Mouse (Mus musculus): ENCODE measurements around the gene Mtus2.
A peak's percentile ranks its signal among the peaks of the same experiment; 100 is the strongest.

Mtus2 gene

DNA sequence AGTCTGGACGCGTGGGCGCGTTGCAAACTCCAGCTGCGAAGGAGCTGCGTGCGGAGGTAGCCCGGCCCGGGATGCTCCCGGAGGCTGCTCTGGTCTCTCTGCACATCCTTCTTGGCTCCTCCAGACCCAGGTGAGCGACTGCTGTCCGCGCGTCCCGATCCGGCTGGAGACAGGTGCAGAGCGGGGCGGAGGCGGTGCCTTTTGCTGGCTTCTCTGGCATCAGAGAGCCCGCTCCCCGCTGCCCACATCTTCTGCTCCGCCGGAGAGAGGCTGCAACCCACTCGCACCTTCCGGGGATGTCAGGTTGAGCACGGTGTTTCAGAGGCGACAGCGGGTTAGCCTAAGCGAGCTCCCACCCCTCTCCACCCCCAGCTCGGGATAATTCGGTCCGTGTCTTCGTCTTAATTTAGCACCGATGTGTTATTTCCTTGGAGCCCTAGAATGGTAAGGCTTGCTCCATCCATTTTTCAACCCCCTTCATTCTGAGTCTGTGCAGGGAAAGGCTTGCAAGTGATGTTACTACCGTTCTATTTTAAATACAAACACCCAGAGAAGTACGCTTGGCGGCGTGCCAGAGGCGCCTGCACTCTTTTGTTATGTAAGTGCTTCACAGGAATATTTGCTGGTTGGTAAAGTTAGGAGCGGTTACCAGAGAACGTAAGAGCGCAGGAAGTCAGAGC lies 612 bp downstream of the Mtus2 start:
- no peak for DNase-seq (ENCODE audit: extremely low spot score)

DNA sequence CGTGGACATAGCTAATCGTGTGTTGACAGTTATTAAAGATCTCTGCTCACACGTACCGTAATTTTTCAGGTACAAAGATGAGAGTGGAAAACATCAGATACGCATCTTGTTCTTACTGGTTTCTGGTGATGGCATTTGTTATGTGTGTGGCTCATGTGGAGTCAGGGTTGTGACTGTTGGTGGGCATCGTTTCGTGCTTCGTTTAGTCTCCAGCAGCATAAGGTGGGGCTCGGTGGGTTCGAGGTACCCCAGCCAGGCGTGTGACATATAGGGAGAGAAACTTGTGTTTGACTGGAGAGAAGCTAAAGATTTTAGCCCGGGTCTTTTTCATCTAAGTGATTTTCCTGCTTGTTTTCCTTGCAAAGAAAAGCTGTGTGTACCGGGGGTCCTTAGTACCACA lies 1.4 kb downstream of the Mtus2 start:
- no peak for DNase-seq (ENCODE audit: extremely low spot score)

DNA sequence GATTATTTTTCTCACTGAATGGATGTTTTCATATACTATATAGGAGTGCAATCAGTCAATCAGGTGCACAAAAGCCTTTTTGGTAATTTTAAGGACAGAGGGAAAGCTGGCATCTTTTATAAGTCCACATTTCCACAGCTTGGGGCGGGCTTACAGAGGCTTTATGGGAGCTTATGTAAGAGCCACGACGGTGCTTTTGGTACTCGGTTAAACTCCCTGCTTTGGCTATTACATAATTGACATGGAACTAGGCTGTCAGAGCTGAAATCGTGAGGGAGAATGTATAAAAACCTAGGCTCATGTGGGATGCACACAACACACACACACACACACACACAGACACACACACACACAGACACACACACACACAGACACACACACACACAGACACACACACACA lies 2.0 kb downstream of the Mtus2 start:
- DNase-seq (ENCODE audit: extremely low spot score), result no peak

DNA sequence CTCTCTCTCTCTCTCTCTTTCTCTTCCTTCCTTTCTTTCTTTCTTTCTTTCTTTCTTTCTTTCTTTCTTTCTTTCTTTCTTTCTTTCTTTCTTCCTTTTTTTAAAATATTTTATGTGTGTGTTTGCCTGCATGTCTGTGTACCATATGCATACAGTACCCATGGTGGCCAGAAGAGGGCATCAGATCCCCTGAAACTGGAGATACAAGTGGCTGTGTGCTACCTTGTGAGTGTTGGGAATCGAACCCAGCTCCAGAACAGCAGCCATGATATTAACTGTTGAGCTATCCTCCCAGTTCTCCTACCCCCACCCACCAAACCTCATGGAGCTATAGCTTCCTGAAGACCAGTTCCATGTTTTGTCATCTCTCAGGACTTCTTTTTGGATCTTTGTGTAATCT lies 3.7 kb downstream of the Mtus2 start:
- DNase-seq (ENCODE audit: extremely low spot score), result no peak

DNA sequence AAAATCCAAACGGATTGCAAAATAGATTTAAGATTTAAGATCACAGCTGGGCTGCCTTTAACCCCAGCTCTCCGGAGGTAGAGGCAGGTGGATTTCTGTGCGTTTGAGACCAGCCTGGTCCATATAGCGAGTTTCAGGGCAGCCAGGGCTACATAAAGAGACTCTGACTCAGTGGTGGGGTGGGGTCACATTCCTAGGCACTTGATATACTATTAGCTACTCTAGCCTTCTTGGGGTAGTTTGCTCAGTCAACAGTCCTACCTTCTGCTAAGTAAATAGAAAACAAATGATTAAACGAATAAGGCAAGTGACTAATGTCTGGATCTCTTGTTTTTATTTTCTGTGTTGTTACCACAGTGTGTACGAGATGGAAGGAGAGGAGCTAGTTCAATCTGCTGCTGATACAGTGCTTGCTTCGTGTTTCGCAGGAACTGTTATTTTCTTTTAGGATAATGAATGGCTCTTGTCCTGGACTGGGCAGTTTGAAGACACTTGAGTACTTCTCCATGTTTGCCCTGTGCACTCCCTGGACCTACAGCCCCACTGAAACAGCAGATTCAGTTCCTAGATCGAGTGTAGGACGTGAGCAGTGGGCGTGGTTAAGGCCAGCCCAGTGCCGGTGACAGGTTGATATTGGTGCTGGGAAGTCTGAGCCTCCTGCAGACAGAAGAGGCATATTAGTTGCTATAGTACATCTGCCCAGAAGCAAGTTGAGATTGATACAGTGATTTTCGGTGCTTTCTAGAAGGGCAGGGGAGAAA lies 6.9 kb downstream of the Mtus2 start:
- no peak for DNase-seq (ENCODE audit: extremely low spot score)

DNA sequence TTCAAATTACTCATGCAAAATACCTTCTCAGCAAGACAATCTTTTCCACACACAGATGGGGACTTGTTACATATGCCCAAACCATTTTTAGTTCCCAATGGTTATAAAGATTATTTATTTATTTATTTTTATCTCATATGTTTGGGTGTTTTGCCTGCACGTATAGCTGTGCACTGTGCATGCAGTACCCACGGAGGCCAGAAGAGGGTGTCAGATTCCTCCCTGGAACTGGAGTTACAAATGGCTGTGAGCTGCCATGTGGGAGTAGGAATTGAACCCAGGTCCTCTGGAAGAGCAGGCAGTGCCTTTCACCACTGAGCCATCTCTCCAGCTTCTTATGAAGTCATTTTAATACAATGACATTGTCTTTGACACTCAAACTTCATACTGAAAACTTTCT lies 7.7 kb downstream of the Mtus2 start:
- no peak for DNase-seq (ENCODE audit: extremely low spot score)

DNA sequence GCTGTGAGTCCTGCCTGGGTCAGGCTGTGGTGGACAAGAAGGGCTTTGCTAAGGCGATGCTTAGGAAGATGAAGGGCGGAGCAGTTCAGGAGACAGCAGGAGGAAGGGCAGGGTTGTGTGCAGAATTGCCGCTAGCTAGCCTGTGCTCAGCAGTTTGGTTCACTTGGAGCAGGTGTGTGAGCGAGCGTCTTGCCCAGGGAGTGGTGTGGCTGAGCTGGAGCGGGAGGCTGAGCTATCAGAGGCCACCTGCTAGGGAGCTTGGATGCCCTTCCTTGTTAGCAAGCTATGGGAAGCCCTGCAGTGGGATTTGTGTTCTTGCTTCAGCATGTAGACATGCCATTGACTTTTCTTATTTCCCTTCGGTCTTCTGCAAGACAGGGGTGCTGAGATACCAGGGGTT lies 9.5 kb downstream of the Mtus2 start:
- no peak for DNase-seq (ENCODE audit: extremely low spot score)

DNA sequence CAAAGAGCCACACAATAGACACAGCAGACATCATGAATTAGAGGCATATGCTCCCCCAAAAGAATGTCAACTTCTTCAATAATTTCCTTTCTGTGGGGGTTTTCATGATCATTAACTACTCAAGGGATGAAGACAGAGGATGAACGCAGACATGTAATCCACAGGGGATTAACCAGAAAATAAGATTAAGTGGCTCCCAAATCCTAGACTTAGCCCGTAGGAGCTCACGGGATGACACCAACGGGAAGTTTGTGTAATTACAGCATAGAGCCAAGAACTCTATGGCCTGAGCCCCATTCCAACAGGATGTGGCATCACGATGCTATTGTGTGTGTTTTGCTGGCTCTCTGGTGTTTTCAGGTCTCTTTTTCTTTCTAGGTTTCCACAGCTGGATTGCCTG lies 12.4 kb downstream of the Mtus2 start:
- DNase-seq (ENCODE audit: extremely low spot score), result no peak

DNA sequence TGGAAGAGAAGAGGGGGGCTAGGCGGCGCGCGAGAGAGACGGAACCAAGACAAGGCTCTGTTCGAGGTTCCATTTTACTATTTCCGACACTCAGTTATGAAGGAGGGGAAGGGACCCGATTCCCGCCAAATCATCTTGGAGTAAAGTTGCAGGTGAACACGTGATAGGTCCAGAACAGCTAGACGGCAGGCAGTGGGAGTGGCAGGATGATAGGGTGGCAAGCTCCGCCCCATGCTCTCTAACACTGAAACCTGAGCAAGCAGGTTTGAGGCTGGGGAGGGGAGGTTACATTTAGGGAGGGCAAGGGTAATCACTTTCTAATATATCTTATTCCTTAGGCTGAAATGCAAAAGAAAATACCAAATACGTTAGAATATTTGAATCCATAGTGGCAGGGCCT lies 18.9 kb downstream of the Mtus2 start:
- no peak for DNase-seq (ENCODE audit: extremely low spot score)

DNA sequence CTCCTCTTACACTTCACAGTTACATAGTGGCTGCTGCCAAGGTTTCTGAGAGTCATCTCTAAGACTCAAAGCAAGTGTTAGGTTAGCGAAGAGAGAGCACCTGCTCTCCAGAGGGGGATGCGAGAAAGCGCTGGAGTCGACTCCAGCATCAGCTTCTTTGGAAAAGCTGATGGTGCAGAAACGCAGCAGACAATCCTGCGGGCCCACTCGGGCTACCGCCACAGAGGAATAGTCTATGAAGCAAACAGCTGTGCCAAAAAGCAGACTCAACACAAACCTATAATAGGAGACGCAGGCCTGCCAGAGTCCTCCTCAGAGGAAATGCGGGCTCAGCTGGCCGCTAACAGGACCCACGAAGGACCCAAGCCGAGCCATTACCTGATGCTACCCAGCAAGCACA lies 23.5 kb downstream of the Mtus2 start:
- DNase-seq (ENCODE audit: extremely low spot score), result no peak

DNA sequence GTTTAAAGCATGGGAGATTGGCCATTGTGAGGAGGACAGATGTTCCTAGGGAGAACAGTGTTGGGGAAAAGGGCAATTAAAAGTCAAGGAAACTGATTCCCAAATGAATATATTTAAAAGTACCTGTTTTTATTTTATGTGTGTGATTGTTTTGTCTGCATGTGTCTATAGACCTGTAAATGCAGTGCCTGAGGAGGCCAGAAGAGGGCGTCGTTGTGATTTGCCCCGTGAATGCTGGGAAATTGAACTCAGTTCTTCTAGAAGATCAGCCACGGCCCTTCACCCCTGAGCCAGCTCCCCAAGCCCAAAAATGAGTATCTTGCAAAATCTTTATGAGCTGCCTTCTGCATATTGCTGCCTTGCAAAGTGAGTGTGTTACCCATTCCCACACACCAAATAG lies 33.2 kb downstream of the Mtus2 start:
- DNase-seq (ENCODE audit: extremely low spot score), result no peak

DNA sequence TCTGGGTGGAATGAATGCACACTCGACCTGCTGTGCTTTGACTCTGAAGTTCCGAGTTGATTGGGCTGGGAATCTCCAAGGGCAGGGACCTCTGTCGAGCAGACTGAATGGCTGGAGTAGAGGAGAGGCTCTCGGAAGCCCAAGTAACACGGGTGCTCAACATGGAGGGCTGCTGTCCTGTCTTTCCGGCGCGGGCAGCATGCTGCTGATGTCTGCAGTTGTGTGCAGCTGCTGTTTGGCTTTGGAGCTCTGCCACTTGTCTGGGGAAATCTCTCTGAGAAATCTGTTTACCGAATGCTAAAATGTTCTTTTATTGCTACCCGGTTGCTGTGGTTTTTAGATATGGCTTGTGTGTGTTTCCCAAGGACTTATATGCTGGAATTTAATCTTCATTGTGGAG lies 33.7 kb downstream of the Mtus2 start:
- DNase-seq (ENCODE audit: extremely low spot score), result no peak

DNA sequence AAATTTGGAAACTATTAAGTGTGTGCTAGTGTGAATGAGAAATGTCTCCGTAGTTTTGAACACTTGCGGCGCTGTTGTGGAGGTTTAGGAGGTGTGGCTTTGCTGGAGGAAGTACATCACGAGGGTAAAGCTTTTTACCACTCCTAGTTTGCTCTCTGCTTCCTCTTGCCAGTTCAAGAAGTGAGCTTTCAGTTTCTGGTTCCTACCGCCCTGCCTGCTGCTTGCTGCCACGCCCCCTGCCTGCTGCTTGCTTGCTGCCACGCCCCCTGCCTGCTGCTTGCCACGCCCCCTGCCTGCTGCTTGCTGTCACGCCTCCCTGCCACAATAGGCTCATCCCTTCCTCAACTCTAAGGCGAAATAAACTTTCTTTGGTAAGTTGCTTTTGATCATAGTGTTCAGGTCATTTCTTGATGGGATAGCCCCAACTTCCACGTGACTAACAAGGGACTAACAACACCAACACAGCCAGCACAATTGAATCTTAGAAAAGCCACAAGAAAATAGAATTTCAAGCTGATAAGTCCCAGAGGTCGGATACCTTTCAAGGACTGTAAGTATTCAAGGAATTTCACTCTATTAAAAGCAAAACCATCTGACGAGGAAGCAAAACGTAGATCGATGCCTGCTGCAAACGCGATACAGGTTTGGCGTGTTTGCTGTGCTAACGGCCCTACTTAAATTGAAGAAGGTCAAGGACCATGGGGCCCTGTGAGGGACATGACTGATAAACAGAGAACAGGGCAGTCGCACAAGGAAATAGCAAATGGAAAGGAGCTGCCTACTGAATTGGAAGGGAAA lies 35.7 kb downstream of the Mtus2 start:
- peak; percentile 85 for DNase-seq (ENCODE audit: extremely low spot score)

DNA sequence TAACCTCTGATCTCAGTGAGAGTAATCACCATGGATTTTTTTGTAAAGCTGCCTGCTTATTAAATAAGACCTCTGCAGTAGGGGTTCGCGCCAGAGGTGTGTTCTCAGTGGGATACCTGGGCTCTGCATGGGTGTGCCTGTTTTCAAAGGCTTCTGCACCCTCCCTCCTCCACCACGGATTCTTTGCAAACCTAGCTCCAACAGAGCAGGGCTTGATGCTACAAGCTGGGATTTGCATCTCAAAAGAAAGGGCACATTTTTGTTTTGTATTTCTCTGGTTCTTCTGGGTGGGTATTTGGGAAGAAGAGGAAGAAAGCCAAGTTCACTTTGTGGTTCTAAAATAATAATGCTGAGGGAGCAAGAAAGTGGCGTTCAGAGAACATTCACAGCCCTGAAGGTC lies 48.1 kb downstream of the Mtus2 start:
- no peak for DNase-seq (ENCODE audit: extremely low spot score)

DNA sequence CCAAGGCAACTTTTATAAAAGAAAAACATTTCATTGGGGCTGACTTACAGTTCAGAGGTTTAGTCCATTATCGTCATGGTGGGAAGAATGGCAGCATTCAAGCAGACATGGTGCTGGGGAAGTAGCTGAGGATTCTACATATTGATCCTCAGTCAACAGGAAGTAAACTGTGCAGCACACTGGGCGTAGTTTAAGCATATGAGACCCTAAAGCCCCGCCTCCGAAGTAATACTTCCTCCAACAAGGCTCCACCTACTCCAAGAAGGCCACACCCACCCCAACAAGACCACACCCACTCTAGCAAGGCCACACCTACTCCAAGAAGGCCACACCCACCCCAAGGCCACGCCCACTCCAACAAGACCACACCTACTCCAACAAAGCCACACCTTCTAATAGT lies 55.0 kb downstream of the Mtus2 start:
- DNase-seq (ENCODE audit: extremely low spot score), result no peak

DNA sequence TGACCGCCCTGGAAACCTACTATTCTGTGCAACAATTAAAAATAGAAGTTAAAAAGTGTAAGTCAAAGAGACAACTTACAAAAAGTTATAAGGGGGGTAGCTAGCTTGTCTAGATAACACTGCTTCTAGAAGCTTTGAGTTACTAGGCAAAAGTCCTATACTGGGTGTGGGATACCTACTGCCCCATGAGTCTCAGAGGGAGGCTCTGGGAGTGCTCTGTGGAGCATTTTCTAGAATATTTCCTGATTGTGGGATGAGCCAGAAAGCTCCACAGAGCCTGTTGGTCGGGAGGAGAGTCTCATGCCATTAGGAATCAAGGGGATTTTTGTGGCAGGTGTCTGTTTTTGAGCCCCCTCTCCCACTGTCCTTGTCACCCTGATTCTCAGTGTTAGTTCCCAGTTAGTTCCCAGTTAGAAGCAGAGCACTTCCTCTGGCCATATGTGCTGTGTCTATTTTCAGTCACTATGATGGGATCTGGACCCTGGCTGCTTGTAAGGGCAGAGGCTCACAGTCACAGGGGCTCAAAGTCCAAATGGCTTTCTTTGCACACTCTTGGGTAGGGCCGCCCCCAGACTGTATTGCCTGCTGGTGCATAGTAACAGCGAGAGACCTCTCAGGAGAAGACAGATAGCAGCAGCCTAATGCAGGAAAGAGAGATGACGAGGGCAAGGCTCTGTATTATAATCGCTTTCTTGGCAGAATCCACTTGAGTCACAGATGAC lies 57.2 kb downstream of the Mtus2 start:
- DNase-seq (ENCODE audit: extremely low spot score), result no peak

DNA sequence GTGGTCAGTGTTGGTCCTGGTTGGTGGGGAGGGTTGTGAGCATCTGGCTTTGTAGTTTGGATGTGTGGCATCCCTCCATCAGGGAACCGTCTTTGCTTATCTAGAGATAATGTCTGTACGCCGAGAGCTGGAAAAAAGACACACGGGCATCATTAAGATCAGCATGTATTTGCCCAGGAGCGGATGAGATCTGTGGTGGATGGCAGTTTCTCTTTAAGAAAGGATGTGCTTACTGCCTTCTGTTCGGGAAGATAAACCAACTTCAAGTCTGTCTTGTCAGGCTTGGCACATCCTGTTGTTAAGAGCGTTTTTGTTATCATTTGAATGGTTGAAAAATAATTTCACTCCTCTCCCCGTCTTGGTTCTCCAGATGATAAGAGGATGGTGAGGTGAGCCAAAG lies 58.3 kb downstream of the Mtus2 start:
- no peak for DNase-seq (ENCODE audit: extremely low spot score)

DNA sequence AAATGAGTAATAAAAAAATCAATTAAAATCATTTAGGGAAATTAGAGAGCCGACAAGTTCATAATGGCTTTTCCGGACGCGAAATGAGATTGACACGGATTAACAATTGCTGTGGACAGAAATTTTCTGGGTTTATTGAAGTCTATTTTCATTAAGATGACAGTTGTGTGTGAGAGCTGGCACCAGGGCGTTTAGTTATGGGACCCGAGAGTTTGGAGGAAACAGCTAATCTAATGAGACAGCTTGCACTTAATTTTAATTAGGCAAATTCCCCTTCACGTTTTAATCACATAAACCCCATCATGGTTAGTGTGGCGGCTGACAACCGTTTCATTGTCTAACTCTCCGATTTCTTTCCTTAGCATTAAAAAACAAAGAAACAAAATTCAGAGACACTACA lies 60.3 kb downstream of the Mtus2 start:
- DNase-seq (ENCODE audit: extremely low spot score), result no peak

DNA sequence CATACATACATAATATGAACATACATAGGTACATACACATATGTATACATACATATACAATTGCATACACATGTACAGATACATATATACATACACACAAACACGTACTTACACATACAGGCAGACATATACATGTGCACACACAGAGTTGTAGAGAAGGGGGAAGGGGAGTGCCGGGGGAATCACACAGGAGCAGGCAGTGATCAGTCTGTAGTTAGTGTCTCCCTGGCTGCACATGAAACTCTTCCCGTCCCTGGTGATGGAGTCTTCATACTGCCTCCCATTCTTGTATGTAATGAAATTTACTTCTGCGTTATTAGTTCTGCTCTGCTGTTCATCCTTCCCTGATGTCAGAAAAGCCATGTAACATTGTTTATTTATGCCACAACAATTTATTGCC lies 65.7 kb downstream of the Mtus2 start:
- no peak for DNase-seq (ENCODE audit: extremely low spot score)

DNA sequence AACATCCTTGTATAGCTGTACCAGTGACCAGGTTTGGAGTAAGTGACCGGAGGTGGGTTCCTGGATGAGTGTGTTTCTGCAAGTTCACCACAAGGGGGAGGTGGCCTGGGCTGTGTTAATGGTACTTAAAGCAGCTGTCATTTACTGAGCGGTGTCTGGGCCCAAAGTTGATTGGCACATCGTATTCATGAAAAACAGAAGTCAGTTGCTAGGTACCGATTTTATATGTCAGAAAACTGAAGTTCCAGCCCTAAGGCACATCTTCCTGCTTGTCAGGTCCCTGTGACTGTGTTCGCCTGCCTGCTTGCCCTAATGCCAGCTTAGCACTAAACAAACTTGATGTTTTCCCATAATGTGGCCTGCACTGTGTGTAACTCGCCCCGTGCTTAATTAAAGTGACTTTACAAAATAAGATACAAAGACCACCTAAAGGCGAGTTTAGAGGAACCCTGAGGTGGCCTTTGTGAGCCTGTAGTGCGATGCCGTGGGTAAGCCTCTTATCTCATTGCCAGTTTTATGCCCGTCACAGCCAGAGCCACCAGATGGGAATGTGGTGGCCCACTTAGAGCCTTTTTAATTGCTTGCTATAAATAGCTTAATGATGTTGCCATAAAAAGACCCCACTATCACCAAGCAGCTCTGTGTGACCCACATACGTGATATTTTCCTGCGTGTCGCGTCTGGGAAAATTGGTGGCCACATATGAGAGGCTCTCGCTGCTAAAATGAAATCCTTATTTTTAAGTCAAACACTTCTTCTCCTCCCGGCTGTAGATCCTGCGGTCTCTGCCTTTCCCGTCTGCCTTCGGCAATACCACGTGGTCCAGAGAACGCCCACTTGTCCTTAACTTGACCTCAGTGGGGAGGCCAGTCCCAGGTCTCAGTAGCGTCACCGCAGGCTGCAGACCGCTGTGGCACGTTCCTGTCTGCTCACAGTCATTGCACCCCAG lies 69.6 kb downstream of the Mtus2 start:
- DNase-seq (ENCODE audit: extremely low spot score), result peak; percentile 42

DNA sequence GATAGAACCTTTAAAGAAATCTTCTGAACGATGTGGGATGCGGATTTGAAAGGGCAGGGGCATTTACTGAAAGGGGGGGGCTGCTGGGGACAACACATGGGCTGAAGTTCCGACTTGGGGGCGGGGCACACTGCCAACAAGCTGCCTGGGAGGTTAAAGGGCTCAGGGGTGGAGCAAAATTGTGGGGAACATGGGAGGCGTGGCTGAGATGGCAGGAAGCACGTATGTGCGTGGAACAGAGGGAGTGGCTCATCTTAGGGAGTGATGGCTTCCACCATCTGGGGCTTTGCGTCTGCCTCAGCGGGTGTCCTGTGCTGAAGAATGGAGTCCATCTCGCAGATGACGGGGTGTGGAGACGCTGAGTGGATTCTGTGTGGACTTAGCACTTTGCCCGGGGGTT lies 70.9 kb downstream of the Mtus2 start:
- no peak for DNase-seq (ENCODE audit: extremely low spot score)

Measured in embryo, embryonic 9.5 days (tissue).